Mouse (Mus musculus) embryonic facial prominence, embryonic 15.5 days (tissue): ENCODE results near the gene Ctdnep1. TPM values are rescaled to one million over a fixed set of nuclear protein-coding genes. Genes with fewer than 3 reads are reported as not detected.

ENCODE experiments used
- ATAC-seq: fragments of 200-750 bp; cut with Nextera tagmentation; 2 replicates; pipeline ENCODE4 v1.8.0; 2017; ENCODE audit warnings: low read depth, moderate TSS enrichment; ENCODE audit not compliant: insufficient number of reproducible peaks, low FRiP score, low TSS enrichment
- H3K27ac ChIP-seq: fragments of 300-500 bp; sonication (generic); replicated peaks from 2 replicates; pipeline ENCODE4 v1.5.1; 2015; ENCODE audit warnings: mild to moderate bottlenecking, inconsistent platforms
- H3K27me3 ChIP-seq: fragments of 300-500 bp; sonication (generic); 2 replicates; pipeline ENCODE4 v1.6.1; 2015; ENCODE audit warnings: inconsistent platforms
- H3K36me3 ChIP-seq: fragments of 300-500 bp; sonication (generic); 2 replicates; pipeline ENCODE4 v1.6.1; 2015; ENCODE audit warnings: mild to moderate bottlenecking, inconsistent platforms
- H3K4me1 ChIP-seq: fragments of 300-500 bp; sonication (generic); 2 replicates; pipeline ENCODE4 v1.6.1; 2015; ENCODE audit warnings: inconsistent platforms
- H3K4me2 ChIP-seq: fragments of 300-500 bp; sonication (generic); replicated peaks from 2 replicates; pipeline ENCODE4 v1.6.1; 2015; ENCODE audit warnings: mild to moderate bottlenecking, inconsistent platforms
- H3K4me3 ChIP-seq: fragments of 300-500 bp; sonication (generic); replicated peaks from 2 replicates; pipeline ENCODE4 v1.5.1; 2015; ENCODE audit warnings: mild to moderate bottlenecking, inconsistent platforms
- H3K9ac ChIP-seq: fragments of 300-500 bp; sonication (generic); 2 replicates; pipeline ENCODE4 v1.6.1; 2015; ENCODE audit warnings: inconsistent platforms
- H3K9me3 ChIP-seq: fragments of 300-500 bp; sonication (generic); replicated peaks from 2 replicates; pipeline ENCODE4 v1.6.1; 2016; ENCODE audit warnings: inconsistent platforms
- WGBS: fragments of 180-500 bp; shearing (Covaris S2); methylation state at CpG from one replicate; pipeline ENCODE4 v1.1.7; 2015; 5-methylcytosine and 5-hydroxymethylcytosine counted together
- polyA plus RNA-seq: library from polyadenylated mRNA; unstranded; fragments of >200 nt; fragmentation: Nextera tagmentation; extraction: Ambion mirVana; gene quantifications from 2 replicates; pipeline ENCODE4 v1.2.1, GENCODE M21; 2015

Ctdnep1 gene
- polyA plus RNA-seq, 1 experiment from 2014 or later = 31.6 TPM

DNA sequence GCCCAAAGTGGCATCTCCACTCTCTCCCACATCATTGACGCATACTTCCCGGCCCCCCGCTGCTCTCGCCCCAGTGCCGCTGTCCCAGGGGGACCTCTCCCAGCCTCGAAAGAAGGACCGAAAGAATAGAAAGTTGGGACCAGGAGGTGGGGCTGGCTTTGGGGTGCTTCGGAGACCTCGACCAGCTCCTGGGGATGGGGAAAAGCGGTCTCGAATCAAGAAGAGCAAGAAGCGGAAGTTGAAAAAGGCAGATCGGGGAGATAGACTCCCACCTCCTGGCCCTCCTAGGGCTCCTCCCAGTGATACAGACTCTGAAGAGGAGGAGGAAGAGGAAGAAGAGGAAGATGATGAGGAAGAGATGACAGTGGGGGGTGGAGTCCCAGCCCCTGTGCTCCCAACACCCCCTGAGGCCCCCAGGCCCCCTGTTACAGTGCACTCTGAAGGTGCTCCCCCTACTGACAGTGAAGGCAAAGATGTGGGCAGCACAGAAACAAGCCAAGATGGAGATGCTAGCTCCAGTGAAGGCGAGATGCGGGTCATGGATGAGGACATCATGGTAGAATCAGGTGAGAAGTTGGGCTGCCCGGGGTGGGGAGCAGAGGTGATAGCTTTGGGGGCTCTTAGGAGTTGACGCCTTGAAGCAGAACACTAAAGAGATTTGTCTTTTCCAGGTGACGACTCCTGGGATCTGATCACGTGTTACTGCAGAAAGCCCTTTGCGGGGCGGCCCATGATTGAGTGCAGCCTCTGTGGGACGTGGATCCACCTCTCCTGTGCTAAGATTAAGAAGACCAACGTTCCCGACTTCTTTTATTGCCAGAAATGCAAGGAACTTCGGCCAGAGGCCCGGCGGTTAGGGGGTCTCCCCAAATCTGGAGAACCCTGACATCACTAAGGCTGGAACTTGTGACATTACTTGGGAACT lies 17.9 kb downstream of the Ctdnep1 start:
- no peak for ATAC-seq
- Histone ChIP-seq H3K9ac (no peak overlapping the region), H3K4me3 (0 out of 2 replicates have a peak overlapping the region, but pooled peaks have one; percentile 2), H3K9me3 (no peaks in the 10 kb centered on the region), H3K27me3 (no peaks in the 10 kb centered on the region), H3K27ac (no peak overlapping the region), H3K4me2 (no peak overlapping the region), H3K4me1 (peaks cover 59% of the 10 kb centered on the region), H3K36me3 (peaks cover 34% of the 10 kb centered on the region)
- WGBS = 88% methylated on average over 27 of the region's 27 CpGs

DNA sequence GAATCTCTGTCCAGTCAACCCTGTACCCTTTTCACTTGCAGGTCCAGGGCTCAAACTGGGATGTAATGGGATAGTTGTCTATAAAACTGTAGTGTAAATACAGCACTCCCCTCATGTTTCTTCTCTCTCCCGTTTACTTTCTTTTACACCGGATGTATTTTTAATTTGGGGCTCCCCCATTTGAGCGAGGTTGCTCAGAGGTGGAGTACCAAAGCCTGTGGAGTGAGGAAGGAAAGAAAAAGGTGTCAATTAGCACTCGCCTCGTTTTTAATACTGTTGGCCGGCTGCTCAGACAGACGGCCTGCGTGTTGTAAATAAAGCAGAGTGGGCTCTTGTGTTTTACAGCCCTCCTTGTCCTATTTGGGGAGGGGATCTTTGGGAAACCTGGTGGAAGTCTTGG lies 18.7 kb downstream of the Ctdnep1 start:
- 82% methylated on average over 8 of the region's 8 CpGs for WGBS
- Histone ChIP-seq H3K4me2 (peak overlapping the region; percentile 69; the same call in 1 of the 2 replicates), H3K27ac (peak overlapping the region; percentile 98)

DNA sequence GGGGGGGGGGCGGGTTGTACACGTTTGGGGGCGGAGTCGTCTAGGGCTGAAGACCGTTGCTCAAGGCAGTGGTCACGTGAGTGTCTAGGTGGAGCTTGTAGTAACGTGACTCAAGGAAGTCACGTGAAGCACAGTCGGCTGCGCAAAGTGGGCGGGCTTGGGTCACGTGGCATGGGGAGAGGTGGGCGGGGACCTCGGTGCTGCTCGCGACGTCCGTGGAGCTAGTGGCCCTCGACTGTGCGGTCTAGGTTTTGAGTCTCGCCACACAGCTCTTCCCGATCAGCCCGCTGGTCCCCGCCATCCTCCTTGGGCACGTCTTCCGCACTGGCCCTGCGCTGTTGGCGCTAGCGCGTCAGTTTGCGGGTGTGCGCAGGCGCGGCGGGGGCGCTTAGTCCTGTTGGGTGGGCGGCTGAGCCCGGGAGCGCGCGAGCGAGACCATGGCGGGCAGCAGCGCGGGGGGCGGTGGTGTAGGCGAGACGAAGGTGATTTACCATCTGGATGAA lies 19.5 kb downstream of the Ctdnep1 start, which contains the start of gene Dvl2:
Gene Dvl2, plus strand, starts transcription at position 200 of the 503 bp plus-strand sequence.
- Histone ChIP-seq H3K27ac (peak within 1 kb of the TSS; percentile 98), H3K27me3 (no peaks in the 10 kb centered on the region), H3K36me3 (peaks cover 31% of the 10 kb centered on the region), H3K4me2 (peak within 1 kb of the TSS; percentile 69), H3K9me3 (no peaks in the 10 kb centered on the region), H3K4me1 (peaks cover 53% of the 10 kb centered on the region), H3K9ac (peak within 1 kb of the TSS; percentile 90), H3K4me3 (peak within 1 kb of the TSS; percentile 83)
- peak; percentile 64 for ATAC-seq
- WGBS = under 1% methylated on average over 48 of the region's 48 CpGs

More for the DNA sequence above, 18.7 kb downstream of the Ctdnep1 start:
- H3K4me1 ChIP-seq = peaks cover 55% of the 10 kb centered on the region
- no peaks in the 10 kb centered on the region for H3K27me3 ChIP-seq
- H3K4me3 ChIP-seq = peak overlapping the region; percentile 83
- no peaks in the 10 kb centered on the region for H3K9me3 ChIP-seq
- ATAC-seq = no peak
- H3K9ac ChIP-seq = no peak overlapping the region
- H3K36me3 ChIP-seq = peaks cover 26% of the 10 kb centered on the region

DNA sequence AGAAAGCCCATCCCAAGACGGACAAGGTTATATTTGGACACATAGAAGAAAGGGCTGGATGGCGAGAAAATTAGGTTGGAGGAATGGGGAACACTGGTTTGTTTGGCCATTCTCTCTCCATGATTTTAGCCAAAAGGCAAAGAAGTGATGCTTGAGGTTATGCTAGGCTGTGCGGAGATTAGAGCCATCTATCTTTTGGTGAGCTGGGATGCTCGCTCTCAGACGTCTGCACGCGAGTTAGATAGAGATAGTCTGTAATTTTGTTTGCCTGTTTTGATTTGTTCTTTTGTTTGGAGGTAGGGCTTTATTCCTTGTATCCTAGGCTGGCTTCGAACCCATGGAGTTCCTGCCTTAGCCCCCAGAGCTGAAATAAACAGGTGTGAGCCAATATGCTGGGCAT lies 20.2 kb downstream of the Ctdnep1 start:
- H3K4me1 ChIP-seq = peaks cover 53% of the 10 kb centered on the region
- 8% methylated on average over 8 of the region's 8 CpGs for WGBS
- H3K4me2 ChIP-seq = peak overlapping the region; percentile 69
- peak overlapping the region; percentile 83 for H3K4me3 ChIP-seq
- no peaks in the 10 kb centered on the region for H3K9me3 ChIP-seq
- peak overlapping the region; percentile 90 for H3K9ac ChIP-seq
- no peaks in the 10 kb centered on the region for H3K27me3 ChIP-seq
- peak overlapping the region; percentile 98 for H3K27ac ChIP-seq
- no peak for ATAC-seq
- peaks cover 39% of the 10 kb centered on the region for H3K36me3 ChIP-seq

DNA sequence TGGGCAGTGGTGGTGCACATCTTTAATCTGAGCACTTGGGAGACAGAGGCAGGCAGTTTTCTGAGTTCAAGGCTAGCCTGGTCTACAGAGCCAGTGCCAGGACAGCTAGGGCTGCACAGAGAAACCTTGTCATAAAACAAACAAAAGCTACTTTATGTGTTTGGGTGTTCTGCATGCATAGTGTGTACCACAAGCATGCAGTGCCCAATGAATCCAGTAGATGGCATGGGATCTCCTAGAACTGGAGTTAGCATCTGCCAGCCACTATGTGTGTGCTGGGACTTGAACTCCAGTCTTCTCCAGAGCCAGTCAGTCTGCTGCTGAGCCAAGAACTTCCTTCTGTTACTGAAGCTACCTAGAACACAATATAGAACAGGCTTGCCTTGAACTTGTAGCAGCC lies 20.9 kb downstream of the Ctdnep1 start:
- peaks cover 53% of the 10 kb centered on the region for H3K4me1 ChIP-seq
- H3K36me3 ChIP-seq = peaks cover 46% of the 10 kb centered on the region
- peak overlapping the region; percentile 69 for H3K4me2 ChIP-seq
- H3K27me3 ChIP-seq = no peaks in the 10 kb centered on the region
- no peak overlapping the region for H3K9ac ChIP-seq
- no peak overlapping the region for H3K27ac ChIP-seq
- peak overlapping the region; percentile 83 for H3K4me3 ChIP-seq
- no peaks in the 10 kb centered on the region for H3K9me3 ChIP-seq
- ATAC-seq = no peak

DNA sequence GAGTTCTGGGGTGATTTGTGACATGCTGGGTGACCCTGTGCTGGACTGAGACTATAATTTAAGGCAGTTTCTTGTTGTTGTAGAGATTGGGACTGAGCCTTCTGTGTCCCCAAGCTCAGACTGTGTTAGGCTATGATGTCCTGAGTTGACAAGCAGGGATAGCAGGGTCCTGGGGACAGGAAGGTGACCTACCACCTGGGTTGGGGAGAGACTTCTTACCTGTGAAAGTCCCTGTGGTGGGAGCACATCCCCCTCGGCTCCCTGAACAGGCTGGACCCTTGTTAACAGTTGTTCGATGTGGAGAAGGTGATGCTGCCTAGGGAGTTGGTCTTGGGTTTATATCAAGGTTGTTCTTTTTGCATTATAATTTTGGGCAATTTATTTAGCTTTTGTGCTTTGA lies 21.5 kb downstream of the Ctdnep1 start:
- Histone ChIP-seq H3K27ac (no peak overlapping the region), H3K27me3 (no peaks in the 10 kb centered on the region), H3K4me3 (peak overlapping the region; percentile 83; the same call in 1 of the 2 replicates), H3K4me2 (peak overlapping the region; percentile 69), H3K4me1 (peaks cover 50% of the 10 kb centered on the region), H3K36me3 (peaks cover 52% of the 10 kb centered on the region), H3K9me3 (no peaks in the 10 kb centered on the region), H3K9ac (no peak overlapping the region)
- WGBS = 81% methylated on average over 2 of the region's 2 CpGs
- ATAC-seq = no peak

DNA sequence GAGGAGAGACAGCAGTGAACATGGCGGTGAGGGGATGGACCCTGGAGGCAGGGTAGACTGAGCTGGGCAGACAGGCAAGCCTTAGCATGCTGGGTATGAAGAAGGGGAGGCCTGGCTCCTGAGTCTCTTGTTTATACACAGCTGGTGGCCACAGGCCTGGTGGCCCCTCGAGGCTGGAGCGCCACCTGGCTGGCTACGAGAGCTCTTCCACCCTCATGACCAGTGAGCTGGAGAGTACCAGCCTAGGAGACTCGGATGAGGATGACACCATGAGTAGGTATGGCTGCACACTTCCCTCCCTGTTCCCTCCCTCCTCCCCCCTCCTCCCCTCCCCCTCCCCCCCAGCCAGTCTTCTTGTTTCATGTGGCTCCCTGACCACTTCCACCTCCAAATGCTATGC lies 24.6 kb downstream of the Ctdnep1 start:
- Histone ChIP-seq H3K4me2 (no peak overlapping the region), H3K9ac (no peak overlapping the region), H3K27me3 (no peaks in the 10 kb centered on the region), H3K36me3 (peaks cover 58% of the 10 kb centered on the region), H3K4me1 (peaks cover 27% of the 10 kb centered on the region), H3K27ac (no peak overlapping the region), H3K4me3 (no peak overlapping the region), H3K9me3 (no peaks in the 10 kb centered on the region)
- ATAC-seq = no peak
- WGBS = 42% methylated on average over 5 of the region's 5 CpGs

DNA sequence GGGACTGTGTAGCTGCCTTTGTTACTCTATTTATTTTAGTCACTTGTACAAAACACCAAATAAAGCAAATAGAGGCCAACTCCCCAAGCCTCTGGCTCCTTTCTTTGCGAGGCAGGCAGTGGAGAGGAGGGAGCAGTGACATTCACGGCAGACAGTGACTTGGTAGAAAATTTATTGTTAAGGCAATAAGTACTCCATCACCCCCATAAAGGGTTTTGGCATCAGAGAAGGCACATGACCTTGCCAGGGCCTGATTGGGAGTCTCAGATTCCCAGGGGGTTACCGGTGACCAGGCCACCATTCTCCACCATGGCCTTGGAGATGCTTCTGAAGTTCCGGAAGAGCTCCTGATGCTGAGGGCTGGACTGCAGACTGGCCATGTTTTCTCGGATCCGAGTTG lies 29.1 kb downstream of the Ctdnep1 start:
- Histone ChIP-seq H3K4me2 (no peak overlapping the region), H3K9ac (no peak overlapping the region), H3K36me3 (peaks cover 89% of the 10 kb centered on the region), H3K27me3 (no peaks in the 10 kb centered on the region), H3K4me1 (peaks cover 15% of the 10 kb centered on the region), H3K4me3 (no peak overlapping the region), H3K27ac (no peak overlapping the region), H3K9me3 (no peaks in the 10 kb centered on the region)
- ATAC-seq = no peak
- WGBS = 93% methylated on average over 6 of the region's 6 CpGs

DNA sequence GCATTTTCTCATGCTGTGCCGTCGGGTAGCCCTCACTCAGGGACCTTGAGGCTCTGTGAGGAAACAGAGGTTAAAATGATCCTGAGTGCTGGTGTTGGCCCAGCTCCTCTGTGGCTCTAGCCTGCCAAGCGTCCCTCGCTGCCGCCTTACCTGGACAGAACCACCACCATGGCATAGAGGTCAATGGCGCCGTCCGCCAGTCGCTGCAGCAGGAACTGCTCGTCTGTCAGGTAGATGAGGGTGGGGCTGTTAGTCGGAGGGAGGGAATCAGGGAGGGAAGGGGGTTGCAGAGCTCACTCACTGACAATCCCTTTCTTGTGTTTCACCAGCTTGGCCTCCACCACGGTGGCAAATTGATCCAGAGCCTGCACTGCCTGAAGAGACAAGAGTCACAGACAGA lies 29.6 kb downstream of the Ctdnep1 start:
- Histone ChIP-seq H3K27ac (no peak overlapping the region), H3K9me3 (no peaks in the 10 kb centered on the region), H3K4me2 (no peak overlapping the region), H3K4me1 (peaks cover 18% of the 10 kb centered on the region), H3K27me3 (no peaks in the 10 kb centered on the region), H3K9ac (no peak overlapping the region), H3K4me3 (no peak overlapping the region), H3K36me3 (peaks cover 85% of the 10 kb centered on the region)
- 84% methylated on average over 12 of the region's 12 CpGs for WGBS
- ATAC-seq = no peak

DNA sequence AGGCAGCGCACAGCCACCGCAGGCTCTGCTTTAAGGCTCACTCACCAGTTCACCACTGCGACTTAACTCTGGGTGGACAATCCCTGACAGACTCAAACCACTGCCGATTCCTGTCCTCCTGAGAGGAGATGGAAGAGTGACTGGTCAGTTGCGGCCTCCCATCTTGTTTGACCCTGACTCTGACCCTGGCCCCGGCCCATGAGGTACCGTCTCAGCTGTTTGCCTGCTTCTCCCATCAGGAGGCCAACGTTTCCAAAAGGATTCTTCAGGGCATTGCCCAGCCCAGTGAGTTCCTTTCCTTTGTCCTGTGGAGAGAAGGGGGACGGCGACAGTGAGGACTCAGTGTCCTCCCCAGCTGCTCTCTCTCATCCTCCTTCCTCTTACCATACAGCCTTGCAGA lies 30.0 kb downstream of the Ctdnep1 start:
- H3K27me3 ChIP-seq = no peaks in the 10 kb centered on the region
- peaks cover 21% of the 10 kb centered on the region for H3K4me1 ChIP-seq
- H3K36me3 ChIP-seq = peaks cover 81% of the 10 kb centered on the region
- H3K9ac ChIP-seq = no peak overlapping the region
- WGBS = 90% methylated on average over 10 of the region's 10 CpGs
- H3K27ac ChIP-seq = no peak overlapping the region
- no peak overlapping the region for H3K4me2 ChIP-seq
- H3K9me3 ChIP-seq = no peaks in the 10 kb centered on the region
- ATAC-seq = no peak
- no peak overlapping the region for H3K4me3 ChIP-seq

DNA sequence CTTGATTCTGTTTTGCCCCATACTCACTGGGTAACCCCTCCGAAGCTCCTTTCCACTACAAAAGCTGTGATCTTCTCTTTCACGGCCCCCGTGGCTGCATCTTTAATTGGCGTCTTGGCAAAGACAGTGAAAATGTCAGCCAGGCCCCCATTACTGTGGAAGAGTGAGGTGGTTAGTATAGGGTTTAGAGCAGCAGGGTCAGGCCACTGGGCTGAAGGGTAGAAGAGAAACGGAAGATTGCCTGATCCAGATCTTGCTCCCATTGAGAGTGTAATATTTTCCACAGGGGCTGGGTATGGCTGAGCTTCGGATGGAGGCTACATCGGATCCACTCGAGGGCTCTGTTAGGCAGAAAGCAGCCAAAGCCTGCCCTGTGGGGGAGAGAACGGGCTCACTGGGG lies 32.0 kb downstream of the Ctdnep1 start:
- peaks cover 29% of the 10 kb centered on the region for H3K4me1 ChIP-seq
- H3K4me3 ChIP-seq = no peak overlapping the region
- H3K4me2 ChIP-seq = no peak overlapping the region
- 82% methylated on average over 9 of the region's 9 CpGs for WGBS
- H3K9me3 ChIP-seq = no peaks in the 10 kb centered on the region
- no peak overlapping the region for H3K27ac ChIP-seq
- H3K9ac ChIP-seq = no peak overlapping the region
- H3K36me3 ChIP-seq = peaks cover 61% of the 10 kb centered on the region
- no peak for ATAC-seq
- H3K27me3 ChIP-seq = no peaks in the 10 kb centered on the region
